Mouse (Mus musculus) ES-E14 (cell line): ENCODE measurements around the gene Csnk1g2. TPM values are rescaled to one million over a fixed set of nuclear protein-coding genes. Genes with fewer than 3 reads are reported as not detected.
A peak's percentile ranks its signal among the peaks of the same experiment; 100 is the strongest.

ENCODE experiments used
- DNase-seq: peaks from one replicate; pipeline ENCODE4 v3.0.0-alpha.2; 2013; ENCODE audit warnings: low read depth, low spot score
- H3K27ac ChIP-seq: 2 replicates; pipeline ENCODE4 v1.5.1; 2012; ENCODE audit warnings: low read depth, mild to moderate bottlenecking, low read length, moderate library complexity, mixed read lengths; ENCODE audit not compliant: poor library complexity, insufficient read depth, severe bottlenecking
- H3K36me3 ChIP-seq: 2 replicates; pipeline ENCODE4 v1.6.1; 2012; ENCODE audit warnings: mild to moderate bottlenecking, low read length, moderate library complexity, mixed read lengths; ENCODE audit not compliant: control insufficient read depth, poor library complexity, insufficient read depth, severe bottlenecking
- H3K4me1 ChIP-seq, 2 experiments: fragments of 150-350 bp in 1 of 2; sonication (generic) in 1 of 2; 2 replicates each; pipeline ENCODE4 v1.6.1; 2012; ENCODE audit warnings: low read length in 2 of 2, mild to moderate bottlenecking in 1 of 2, mixed read lengths in 1 of 2; ENCODE audit not compliant: control insufficient read depth in 2 of 2, insufficient read depth in 2 of 2, poor library complexity in 1 of 2
- H3K4me3 ChIP-seq, 2 experiments: fragments of 150-350 bp in 1 of 2; sonication (generic) in 1 of 2; 2 replicates each; pipeline ENCODE4 v1.5.1; 2012; ENCODE audit warnings: low read length in 2 of 2, low read depth in 1 of 2, mild to moderate bottlenecking in 1 of 2, mixed read lengths in 1 of 2; ENCODE audit not compliant: insufficient read depth in 1 of 2, poor library complexity in 1 of 2, severe bottlenecking in 1 of 2
- H3K9ac ChIP-seq: 2 replicates; pipeline ENCODE4 v1.6.1; 2012; ENCODE audit warnings: low read depth, mild to moderate bottlenecking, low read length, mixed read lengths; ENCODE audit not compliant: poor library complexity, insufficient read depth, severe bottlenecking
- H3K9me3 ChIP-seq: fragments of 150-350 bp; sonication (generic); 2 replicates; pipeline ENCODE4 v1.6.1; 2012; ENCODE audit warnings: low read depth, mild to moderate bottlenecking, low read length; ENCODE audit not compliant: control insufficient read depth, insufficient read depth
- CHD2 ChIP-seq: IDR thresholded peaks from 2 replicates; pipeline ENCODE4 v1.6.1; 2014; ENCODE audit warnings: mild to moderate bottlenecking, low read depth, low read length, inconsistent platforms
- HCFC1 ChIP-seq: IDR thresholded peaks from 2 replicates; pipeline ENCODE4 v1.6.1; 2012; ENCODE audit warnings: low read length, inconsistent platforms, borderline replicate concordance; ENCODE audit not compliant: insufficient read depth
- MAFK ChIP-seq: IDR thresholded peaks from 2 replicates; pipeline ENCODE4 v1.6.1; 2014; ENCODE audit warnings: mild to moderate bottlenecking, low read depth, low read length, inconsistent platforms; ENCODE audit not compliant: insufficient read depth
- ZC3H11A ChIP-seq: IDR thresholded peaks from 2 replicates; pipeline ENCODE4 v1.6.1; 2012; ENCODE audit warnings: low read depth, mild to moderate bottlenecking, inconsistent platforms, low read length, borderline replicate concordance
- ZNF384 ChIP-seq: IDR thresholded peaks from 2 replicates; pipeline ENCODE4 v1.6.1; 2012; ENCODE audit warnings: low read depth, low read length, inconsistent platforms
- in situ Hi-C, 2 experiments: fragments of 600-800 bp; cut with MboI; formaldehyde crosslinking; loops; one replicate each; pipeline ENCODE4 v1.15.1; 2025; ENCODE audit warnings: low sequenced_read_pairs in 2 of 2, inconsistent platforms in 1 of 2; ENCODE audit not compliant: unreplicated experiment in 2 of 2
- total RNA-seq: library from RNA; depleted of rRNA; stranded (reverse); fragments of 300-350 nt; gene quantifications from 2 replicates; pipeline ENCODE4 v1.2.3, GENCODE M21; 2012

The Csnk1g2 gene
- total RNA-seq, 1 experiment = 138 TPM

- Histone ChIP-seq H3K27ac (peak within 1 kb of the TSS; percentile 63), H3K9ac (peak within 1 kb of the TSS; percentile 84), H3K36me3 (peaks cover 2% of the 10 kb centered on the region; the same call in 1 of the 2 replicates), H3K4me3 (peak within 1 kb of the TSS; percentile 71 to 87), H3K4me1 (peaks cover 9 to 31% of the 10 kb centered on the region in 2 experiments), H3K9me3 (no peaks in the 10 kb centered on the region)
- TF ChIP-seq MAFK (no peak), CHD2 (no peak), HCFC1 (no peak), ZC3H11A (no peak), ZNF384 (no peak)
- DNase-seq = no peak
- in situ Hi-C loops = no loop called here
Observed at GRCm38 (mm10) chr10:80677942-80678436, 55.4 kb downstream of the Csnk1g2 start, which contains the start of gene Mknk2. Gene Mknk2, minus strand, starts transcription at chr10:80678112.

GRCm38 (mm10) chr10:80678601-80679377 lies 56.2 kb downstream of the Csnk1g2 start:
- DNase-seq = no peak
- H3K9ac ChIP-seq = peak overlapping the region; percentile 10; the same call in 1 of the 2 replicates
- no peaks in the 10 kb centered on the region for H3K9me3 ChIP-seq
- peaks cover 2% of the 10 kb centered on the region; the same call in 1 of the 2 replicates for H3K36me3 ChIP-seq
- in situ Hi-C loops = no loop called here
- H3K4me1 ChIP-seq = peaks cover 9 to 31% of the 10 kb centered on the region in 2 experiments
- peak overlapping the region; percentile 6; the same call in 1 of the 2 replicates for H3K27ac ChIP-seq
- no peak overlapping the region for H3K4me3 ChIP-seq
- TF ChIP-seq ZC3H11A = no peak
- TF ChIP-seq MAFK = no peak
- no peak for TF ChIP-seq ZNF384
- no peak for TF ChIP-seq CHD2
- no peak for TF ChIP-seq HCFC1

- Histone ChIP-seq H3K9ac (no peak overlapping the region), H3K9me3 (no peaks in the 10 kb centered on the region), H3K4me1 (peaks cover 9 to 24% of the 10 kb centered on the region in 2 experiments), H3K4me3 (no peak overlapping the region), H3K27ac (0 out of 2 replicates have a peak overlapping the region, but pooled peaks have one; percentile 6), H3K36me3 (no peaks in the 10 kb centered on the region)
- TF ChIP-seq ZNF384 = no peak
- no peak for TF ChIP-seq ZC3H11A
- TF ChIP-seq CHD2 = no peak
- TF ChIP-seq MAFK = no peak
- TF ChIP-seq HCFC1 = no peak
- no peak for DNase-seq
- in situ Hi-C loops = no loop called here
Observed at GRCm38 (mm10) chr10:80679556-80680259, 57.1 kb downstream of the Csnk1g2 start.

- Histone ChIP-seq H3K27ac (no peak overlapping the region), H3K9me3 (no peaks in the 10 kb centered on the region), H3K9ac (no peak overlapping the region), H3K4me1 (peaks cover 6 to 20% of the 10 kb centered on the region in 2 experiments), H3K36me3 (no peaks in the 10 kb centered on the region), H3K4me3 (no peak overlapping the region)
- no peak for DNase-seq
- in situ Hi-C loops = no loop called here
- TF ChIP-seq CHD2 (no peak), ZC3H11A (no peak), HCFC1 (no peak)
Observed at GRCm38 (mm10) chr10:80680260-80680696, 57.6 kb downstream of the Csnk1g2 start.
